In the genomic region with DNA sequence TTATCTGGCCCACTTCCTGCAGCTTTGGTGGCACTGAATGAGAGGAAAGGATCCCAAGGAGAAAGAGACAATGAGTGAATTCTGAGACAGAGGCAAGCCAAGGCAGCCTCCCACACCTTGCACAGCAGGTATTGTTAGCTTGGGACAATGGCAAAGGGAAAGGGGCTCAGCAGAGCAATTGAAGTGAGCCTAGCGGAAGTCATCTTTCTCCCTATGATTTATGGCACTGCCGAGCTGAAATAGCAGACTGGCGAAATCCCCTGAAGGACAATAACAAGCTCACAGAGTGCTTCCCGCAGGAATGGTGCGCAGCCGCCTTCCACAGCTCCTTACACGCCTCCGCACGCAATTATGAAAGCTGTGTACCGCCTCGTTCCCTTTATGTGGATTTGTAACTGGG, we compare ENCODE assay signal across 7 mouse cellular contexts.
DNase-seq lines count a peak whose midpoint lies in the region; ATAC-seq and TF ChIP-seq lines count a peak whose summit lies in the region.

No protein-coding gene starts in this region.

- no peak for TF ChIP-seq CTCF in left cerebral cortex, adult 2 months (IDR thresholded peaks at IDR 0.05)
- no peak for TF ChIP-seq CTCF in cerebellum, adult 2 months (IDR thresholded peaks at IDR 0.05; ENCODE audit: borderline replicate concordance, insufficient read depth, low read depth, low read length)

- H3K27me3 ChIP-seq in intestine, embryonic 16.5 days (replicated peaks; ENCODE audit: control insufficient read depth, insufficient read depth, low read length): no peaks in the 10 kb centered on the region
- no peaks in the 10 kb centered on the region for H3K27me3 ChIP-seq in cerebellum, adult 2 months (ENCODE audit: control insufficient read depth, insufficient read depth, low read length)

- peak overlapping the region; percentile 71 for H3K27ac ChIP-seq in left cerebral cortex, adult 2 months
- H3K27ac ChIP-seq in intestine, embryonic 16.5 days (ENCODE audit: low read length): no peak overlapping the region
- no peak overlapping the region for H3K27ac ChIP-seq in cerebellum, adult 2 months (ENCODE audit: insufficient read depth, low read length)

- H3K9ac ChIP-seq in intestine, embryonic 16.5 days (ENCODE audit: low read depth, low read length): no peak overlapping the region

- intact Hi-C loops in left cerebral cortex, adult 2 months (cut with DNase I): no loop called here
- intact Hi-C loops in left cerebral cortex, postnatal 4 days (cut with DNase I): no loop called here

- DNase-seq in left cerebral cortex, adult 2 months (ENCODE audit: extremely low spot score in 1 of 2, low spot score in 2 of 2): peak; percentile 64 to 66
- no peak for DNase-seq in left cerebral cortex, postnatal 4 days
- peak; percentile 63 for DNase-seq in embryo, embryonic 11 days
- peak; percentile 63 for DNase-seq in right cerebral cortex, postnatal 25 days
- no peak for DNase-seq in cerebellum, adult 2 months

- no peaks in the 10 kb centered on the region; the same call in 1 of the 2 replicates for H3K4me1 ChIP-seq in intestine, embryonic 16.5 days (ENCODE audit: control insufficient read depth, insufficient read depth, low read length)
- no peaks in the 10 kb centered on the region for H3K4me1 ChIP-seq in cerebellum, adult 2 months (ENCODE audit: control insufficient read depth, insufficient read depth, low read length)

- H3K36me3 ChIP-seq in intestine, embryonic 16.5 days (ENCODE audit: control insufficient read depth, insufficient read depth, low read length): no peaks in the 10 kb centered on the region

- H3K9me3 ChIP-seq in intestine, embryonic 16.5 days (ENCODE audit: control insufficient read depth, low read length): no peaks in the 10 kb centered on the region

- 0 out of 2 replicates have a peak overlapping the region, but pooled peaks have one; percentile 7 for H3K4me2 ChIP-seq in intestine, embryonic 16.5 days (ENCODE audit: low read depth, low read length)

- TF ChIP-seq POLR2A in cerebellum, adult 2 months (IDR thresholded peaks at IDR 0.05; ENCODE audit: borderline replicate concordance, insufficient read depth, low read length): no peak

- ATAC-seq in intestine, embryonic 16.5 days: no peak
- ATAC-seq in inflammation-experienced regulatory T-cells, adult 6 months: no peak

- no peak overlapping the region for H3K4me3 ChIP-seq in left cerebral cortex, adult 2 months
- no peak overlapping the region for H3K4me3 ChIP-seq in intestine, embryonic 16.5 days (ENCODE audit: low read length)
- no peak overlapping the region for H3K4me3 ChIP-seq in cerebellum, adult 2 months (replicated peaks; ENCODE audit: insufficient read depth, low read depth, low read length)

- WGBS in intestine, embryonic 16.5 days: 29% methylated on average over 11 of the region's 11 CpGs
- 66% methylated on average over 11 of the region's 11 CpGs for WGBS in cerebellum, adult 2 months

Comparison
In these comparisons a context has a peak if more than half of its experiments do, and no peak if none do; other contexts are left out.
1. DNase-seq: peak in left cerebral cortex, adult 2 months (2 of 2), embryo, embryonic 11 days (single experiment) and right cerebral cortex, postnatal 25 days (single experiment); none in left cerebral cortex, postnatal 4 days (single experiment) and cerebellum, adult 2 months (0 of 2).